Mouse (Mus musculus) heart, adult 8-10 months (tissue): ENCODE measurements at regions not wholly inside any gene's neighbourhood (a gene's known extent, or its start where the extent isn't known, plus 50 kb on each side); places are given as distances from the start of the nearest gene placed in this dataset.

ENCODE experiments used
- DNase-seq: peaks from one replicate; pipeline ENCODE4 v3.0.0; 2022; ENCODE audit warnings: low spot score

DNA sequence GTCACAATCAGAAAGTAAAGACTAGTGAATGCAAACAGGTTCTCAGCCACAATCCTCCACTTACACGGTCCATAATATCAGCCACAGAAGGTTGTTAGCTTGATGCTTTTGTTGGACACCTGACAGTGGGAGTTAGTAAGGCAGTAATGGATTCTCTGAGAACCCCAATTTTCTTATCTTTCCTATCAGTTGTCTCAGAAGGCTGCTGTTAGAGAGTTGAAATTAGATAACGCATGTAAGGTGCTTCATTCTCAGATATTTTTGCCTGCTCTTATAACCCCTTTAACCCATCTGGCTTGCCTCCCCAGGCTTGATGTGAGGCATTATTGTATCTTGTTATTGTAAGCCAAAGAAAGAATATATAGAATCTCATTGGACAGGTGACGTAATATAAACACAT, 63.0 kb upstream of the Ube2e3 start:
- no peak for DNase-seq

DNA sequence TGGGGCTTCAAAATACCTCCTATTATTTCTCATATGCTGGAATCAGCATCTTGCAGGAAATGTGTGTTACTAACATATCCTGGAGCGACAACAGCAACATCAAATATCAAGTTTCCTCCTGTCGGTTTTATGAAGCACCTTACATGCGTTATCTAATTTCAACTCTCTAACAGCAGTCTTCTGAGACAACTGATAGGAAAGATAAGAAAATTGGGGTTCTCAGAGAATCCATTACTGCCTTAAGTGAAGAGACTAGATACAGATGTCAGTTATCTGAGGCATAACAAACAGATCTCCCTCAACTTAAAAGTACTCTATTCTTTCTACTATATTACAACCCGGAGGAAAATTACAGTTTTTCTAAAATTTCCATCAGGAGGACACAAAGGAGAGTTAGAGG, 64.4 kb upstream of the Ube2e3 start:
- no peak for DNase-seq

DNA sequence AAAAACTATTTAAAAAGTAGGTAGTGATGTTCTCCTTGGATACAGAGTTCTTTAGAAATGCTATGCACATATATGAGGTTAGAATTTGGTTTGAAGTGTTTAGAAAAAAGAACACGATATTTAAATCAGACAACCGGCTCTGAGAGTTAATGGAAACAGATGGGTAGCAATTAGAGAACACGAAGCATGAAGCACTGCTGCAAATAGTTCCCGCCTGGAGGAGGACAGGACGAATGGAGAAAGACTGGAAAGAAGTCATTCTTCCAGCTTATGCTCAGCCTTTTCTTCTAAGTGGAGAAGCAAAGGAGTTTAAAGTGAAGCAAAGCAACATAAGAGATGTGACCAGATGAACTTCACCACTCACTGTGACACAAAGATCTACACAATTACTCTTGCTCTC, 72.5 kb upstream of the Ube2e3 start:
- DNase-seq, result no peak

DNA sequence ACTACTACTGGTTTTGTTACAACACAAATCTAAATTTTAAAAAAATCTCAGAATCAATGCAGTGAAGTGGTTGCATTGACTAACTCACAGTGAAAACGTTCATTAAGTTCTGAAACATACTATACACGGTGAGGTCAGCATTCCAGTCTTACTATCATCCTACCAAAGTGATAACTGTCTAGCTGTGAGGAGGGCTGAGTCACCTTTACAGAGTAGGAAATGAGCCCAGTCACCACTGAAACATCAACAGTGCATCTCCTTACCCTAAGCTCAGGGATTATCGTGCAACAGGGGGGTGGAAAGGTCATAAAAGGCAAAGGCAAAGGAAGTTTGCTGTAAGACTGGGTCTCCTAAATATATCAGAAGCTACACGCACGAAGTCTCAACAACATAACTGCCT, 73.2 kb upstream of the Ube2e3 start:
- DNase-seq, result no peak

DNA sequence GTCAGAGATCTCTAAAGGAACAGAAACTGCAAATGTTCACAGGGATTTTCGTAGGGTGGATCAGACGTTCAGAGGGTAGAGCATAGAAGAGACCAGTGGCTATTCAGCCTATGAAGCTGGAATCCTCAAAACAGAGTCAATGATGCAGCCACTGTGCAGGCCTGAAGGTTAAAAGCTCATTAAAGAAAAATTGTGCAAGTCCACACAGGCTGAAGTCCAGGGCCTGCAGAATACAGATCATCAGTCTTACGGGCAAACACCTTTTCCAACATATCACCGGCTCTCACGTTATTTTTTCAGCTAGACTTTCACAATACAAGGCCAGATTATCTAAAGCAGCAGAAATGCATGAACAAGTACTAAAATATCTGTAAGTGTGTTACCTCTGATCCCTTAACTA, 78.8 kb upstream of the Ube2e3 start:
- no peak for DNase-seq

GRCm38 (mm10) chr2:78788222-78788621, 79.7 kb upstream of the Ube2e3 start:
- no peak for DNase-seq

DNA sequence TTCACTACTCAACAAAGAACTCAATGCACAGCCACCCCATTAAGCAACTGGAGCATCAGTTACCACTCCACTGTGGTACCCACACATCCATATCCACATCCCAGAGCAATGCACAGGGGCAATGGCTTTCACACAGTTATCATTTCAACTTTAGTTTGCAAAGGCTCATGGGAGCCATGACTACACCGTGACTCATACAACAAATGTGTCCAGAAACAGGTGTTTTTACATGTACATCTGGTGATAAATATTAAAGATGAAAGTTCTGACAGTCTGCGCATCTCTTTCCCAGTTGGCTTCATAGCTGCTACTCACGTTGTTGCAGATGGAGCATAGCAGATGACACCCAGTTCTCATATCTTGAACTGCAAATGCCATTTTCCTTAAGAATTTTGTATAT, 88.0 kb upstream of the Ube2e3 start:
- DNase-seq, result no peak

DNA sequence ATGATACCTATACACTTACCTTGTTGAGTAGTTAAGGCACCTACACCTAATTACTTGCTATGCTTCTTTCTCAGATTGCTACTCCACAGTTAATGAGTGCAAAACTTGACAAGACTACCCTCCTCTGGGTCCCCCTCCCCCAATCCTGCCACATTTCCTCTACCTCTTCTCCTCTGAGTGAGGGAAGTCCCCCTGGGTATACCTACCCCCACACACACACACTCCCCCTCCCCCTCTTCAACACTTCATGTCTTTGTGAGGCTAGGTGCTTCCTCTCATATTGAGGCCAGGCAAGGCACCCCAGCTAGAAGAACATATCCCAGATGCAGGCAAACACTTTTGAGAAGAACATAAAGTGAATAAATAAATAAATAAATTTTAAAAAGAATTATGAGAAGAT, 90.3 kb upstream of the Ube2e3 start:
- no peak for DNase-seq

GRCm38 (mm10) chr2:78754362-78754761, 113.6 kb upstream of the Ube2e3 start:
- DNase-seq, result no peak

- DNase-seq, result peak; percentile 25
Observed at GRCm38 (mm10) chr2:78753918-78754317, 114.0 kb upstream of the Ube2e3 start.

DNA sequence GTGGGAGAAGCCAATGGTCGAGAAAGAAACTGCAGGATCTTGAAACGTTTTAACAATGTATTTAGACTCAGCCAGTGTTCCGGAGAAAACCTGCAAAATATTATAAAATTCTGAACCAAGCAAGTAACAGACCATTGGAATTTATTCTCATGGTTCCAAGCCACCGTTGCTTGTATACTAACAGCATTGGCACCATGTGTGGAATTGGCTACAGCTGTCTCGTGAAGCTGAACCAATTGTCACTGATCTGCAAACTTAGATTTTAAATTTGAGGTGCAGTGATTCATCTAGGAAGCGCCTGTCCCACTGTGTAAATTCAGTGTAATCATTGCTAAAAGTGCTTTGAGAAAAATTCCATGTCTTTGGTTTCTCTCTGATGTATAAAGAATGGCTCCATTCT, 137.8 kb upstream of the Ube2e3 start:
- DNase-seq, result no peak

- no peak for DNase-seq
Observed at GRCm38 (mm10) chr2:78726060-78726459, 141.9 kb upstream of the Ube2e3 start.

DNA sequence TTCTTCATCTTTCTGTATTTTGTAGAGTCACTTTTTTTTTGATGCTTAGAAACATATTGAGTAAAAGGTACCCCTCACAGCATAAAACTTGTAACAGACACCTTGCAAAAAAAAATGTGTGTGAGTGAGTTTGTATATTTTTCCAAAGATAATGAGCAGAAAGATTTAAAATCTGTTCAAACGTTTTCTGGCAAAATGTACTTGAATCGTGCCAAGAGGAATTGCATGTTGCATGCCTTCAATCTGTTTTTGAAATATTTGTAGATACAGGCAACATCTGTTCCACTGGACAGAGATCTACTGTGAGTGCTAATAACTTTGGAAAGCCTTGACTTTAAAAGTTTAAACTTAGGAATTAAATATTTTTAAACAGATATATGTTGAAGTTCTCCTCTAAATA, 143.5 kb upstream of the Ube2e3 start:
- no peak for DNase-seq

DNA sequence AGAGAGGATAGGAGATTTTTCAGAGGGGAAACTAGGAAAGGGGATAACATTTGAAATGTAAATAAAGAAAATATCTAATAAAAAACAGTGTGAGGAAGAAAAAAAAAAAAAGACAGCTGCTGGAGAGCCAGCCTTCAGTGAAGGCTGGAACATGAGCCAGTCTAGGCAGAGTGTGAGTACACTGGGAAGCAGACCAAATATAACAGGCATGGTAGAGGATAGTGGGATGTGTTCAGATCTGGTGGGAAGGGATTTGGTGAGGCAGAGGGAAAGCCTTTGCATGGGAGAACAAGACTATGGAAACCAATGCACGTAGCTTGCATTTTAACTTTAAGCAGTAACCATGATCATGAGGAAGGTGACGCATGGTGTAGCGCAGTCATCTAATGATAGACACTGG, 144.5 kb upstream of the Ube2e3 start:
- no peak for DNase-seq

- no peak for DNase-seq
Observed at GRCm38 (mm10) chr2:78722739-78723138, 145.2 kb upstream of the Ube2e3 start.

- DNase-seq, result no peak
Observed at GRCm38 (mm10) chr2:78718550-78718949, 149.4 kb upstream of the Ube2e3 start.

GRCm38 (mm10) chr2:78716157-78716798, 151.6 kb upstream of the Ube2e3 start:
- no peak for DNase-seq

DNA sequence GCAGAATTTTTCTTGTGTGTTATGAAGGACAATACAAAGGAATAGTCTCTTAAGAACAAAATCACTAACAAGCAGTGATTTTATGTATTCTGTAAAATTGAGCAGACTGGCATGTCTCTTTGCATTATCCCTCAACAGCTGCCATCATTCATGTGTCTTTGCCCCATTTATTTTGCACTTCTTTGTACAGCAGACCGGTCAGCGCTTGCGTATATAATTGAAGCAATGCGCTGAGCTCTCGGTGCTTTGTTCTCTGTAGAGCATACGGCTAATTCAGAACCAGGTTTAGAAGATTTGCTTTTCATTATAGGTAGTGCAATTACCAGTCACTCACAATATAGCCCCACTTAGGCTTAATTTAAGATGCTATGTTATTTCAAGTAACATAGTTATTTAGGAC, 173.1 kb upstream of the Ube2e3 start:
- DNase-seq, result no peak

DNA sequence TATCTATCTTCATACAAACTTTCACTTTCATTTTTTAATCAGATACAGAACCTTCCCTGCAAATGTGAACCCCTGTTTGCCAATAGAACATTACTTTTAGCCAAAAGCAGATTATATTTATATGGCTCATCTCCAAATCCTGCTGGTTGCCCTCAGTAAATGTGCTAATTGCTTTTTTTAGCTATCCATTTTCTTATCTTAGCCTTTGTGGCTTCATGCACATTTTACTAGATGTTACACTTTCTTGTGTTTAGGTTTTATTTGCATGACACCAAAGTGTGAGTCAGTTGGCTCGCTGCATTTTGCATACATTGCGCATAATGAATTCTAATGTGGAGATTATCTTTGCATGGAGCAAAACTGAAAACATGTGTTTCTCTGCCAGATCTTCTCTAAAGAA, 211.3 kb upstream of the Ube2e3 start:
- no peak for DNase-seq

GRCm38 (mm10) chr2:78655156-78655855, 212.6 kb upstream of the Ube2e3 start:
- DNase-seq, result no peak

GRCm38 (mm10) chr2:78651549-78651948, 216.4 kb upstream of the Ube2e3 start:
- DNase-seq, result no peak

GRCm38 (mm10) chr2:78640361-78640760, 227.6 kb upstream of the Ube2e3 start:
- no peak for DNase-seq

- no peak for DNase-seq
Observed at GRCm38 (mm10) chr2:78625264-78625663, 242.7 kb upstream of the Ube2e3 start.

GRCm38 (mm10) chr2:78606388-78606787, 261.5 kb upstream of the Ube2e3 start:
- no peak for DNase-seq
